Mouse (Mus musculus): ENCODE measurements around the gene Skint2. TPM values are rescaled to one million over a fixed set of nuclear protein-coding genes. Genes with fewer than 3 reads are reported as not detected.

Gene Skint2
- polyA plus RNA-seq (2015; fragmentation: Nextera tagmentation; extraction: Ambion mirVana), result not detected in 2 replicates

- Histone ChIP-seq H3K36me3 (no peaks in the 10 kb centered on the region), H3K4me2 (no peak within 1 kb of the TSS), H3K27ac (no peak within 1 kb of the TSS), H3K27me3 (replicated peaks) (no peaks in the 10 kb centered on the region), H3K4me3 (replicated peaks) (no peak within 1 kb of the TSS), H3K9me3 (no peaks in the 10 kb centered on the region), H3K9ac (no peak within 1 kb of the TSS), H3K4me1 (no peaks in the 10 kb centered on the region)
- ATAC-seq (ENCODE audit: insufficient read depth, low FRiP score, low read depth), result no peak
- WGBS, result 75% methylated on average over 2 of the region's 2 CpGs
Observed at GRCm38 (mm10) chr4:112556894-112557293, at the start of gene Skint2. Gene Skint2 (plus strand): TSS chr4:112557194.

Other genes with a start within 250 kb of the Skint2 start
- not detected in 2 replicates for gene Skint9, start 123.2 kb upstream of the Skint2 start, polyA plus RNA-seq (2015; fragmentation: Nextera tagmentation; extraction: Ambion mirVana)
- gene Skint10, start 217.7 kb downstream of the Skint2 start, polyA plus RNA-seq (2015; fragmentation: Nextera tagmentation; extraction: Ambion mirVana), result not detected in 2 replicates